Mouse (Mus musculus) ES-Bruce4 (cell line): ENCODE measurements around the gene Six4. TPM values are rescaled to one million over a fixed set of nuclear protein-coding genes. Genes with fewer than 3 reads are reported as not detected.

Source experiments
- H3K27ac ChIP-seq: 2 replicates; pipeline ENCODE4 v1.5.1; 2012; ENCODE audit warnings: low read length, inconsistent platforms; ENCODE audit not compliant: insufficient read depth
- H3K27me3 ChIP-seq: 2 replicates; pipeline ENCODE4 v1.6.1; 2012; ENCODE audit warnings: mild to moderate bottlenecking, low read length, inconsistent platforms; ENCODE audit not compliant: control insufficient read depth, poor library complexity, insufficient read depth, severe bottlenecking
- H3K36me3 ChIP-seq: 2 replicates; pipeline ENCODE4 v1.6.1; 2012; ENCODE audit warnings: inconsistent platforms, mild to moderate bottlenecking, low read length, moderate library complexity; ENCODE audit not compliant: control insufficient read depth, poor library complexity, insufficient read depth, severe bottlenecking
- H3K4me1 ChIP-seq: one replicate; pipeline ENCODE4 v1.8.1; 2011; ENCODE audit warnings: low read length; ENCODE audit not compliant: control insufficient read depth, insufficient read depth
- H3K4me3 ChIP-seq: 2 replicates; pipeline ENCODE4 v1.5.1; 2011; ENCODE audit warnings: low read depth, mild to moderate bottlenecking, low read length
- H3K9ac ChIP-seq: 2 replicates; pipeline ENCODE4 v1.6.1; 2012; ENCODE audit warnings: low read depth, mild to moderate bottlenecking, inconsistent platforms; ENCODE audit not compliant: poor library complexity, severe bottlenecking
- H3K9me3 ChIP-seq: replicated peaks from 2 replicates; pipeline ENCODE4 v1.6.1; 2012; ENCODE audit warnings: mild to moderate bottlenecking, low read length, inconsistent platforms; ENCODE audit not compliant: control insufficient read depth, poor library complexity, insufficient read depth, severe bottlenecking
- CTCF ChIP-seq: IDR thresholded peaks from one replicate; pipeline ENCODE4 v1.8.1; 2011; ENCODE audit warnings: low read depth, low read length
- EP300 ChIP-seq: IDR thresholded peaks from 2 replicates; pipeline ENCODE4 v1.6.1; 2011; ENCODE audit warnings: low read depth, low read length; ENCODE audit not compliant: insufficient read depth
- POLR2A ChIP-seq: IDR thresholded peaks from one replicate; pipeline ENCODE4 v1.8.1; 2011; ENCODE audit warnings: low read length; ENCODE audit not compliant: insufficient read depth
- polyA plus RNA-seq: library from polyadenylated mRNA; stranded (reverse); fragments of >200 nt; gene quantifications from 2 replicates; pipeline ENCODE4 v1.2.4, GENCODE M21; 2011; ENCODE audit warnings: low read depth; ENCODE audit not compliant: missing spikeins, insufficient read depth, insufficient read length

The Six4 gene
- polyA plus RNA-seq, 1 experiment: 47.0 TPM

DNA sequence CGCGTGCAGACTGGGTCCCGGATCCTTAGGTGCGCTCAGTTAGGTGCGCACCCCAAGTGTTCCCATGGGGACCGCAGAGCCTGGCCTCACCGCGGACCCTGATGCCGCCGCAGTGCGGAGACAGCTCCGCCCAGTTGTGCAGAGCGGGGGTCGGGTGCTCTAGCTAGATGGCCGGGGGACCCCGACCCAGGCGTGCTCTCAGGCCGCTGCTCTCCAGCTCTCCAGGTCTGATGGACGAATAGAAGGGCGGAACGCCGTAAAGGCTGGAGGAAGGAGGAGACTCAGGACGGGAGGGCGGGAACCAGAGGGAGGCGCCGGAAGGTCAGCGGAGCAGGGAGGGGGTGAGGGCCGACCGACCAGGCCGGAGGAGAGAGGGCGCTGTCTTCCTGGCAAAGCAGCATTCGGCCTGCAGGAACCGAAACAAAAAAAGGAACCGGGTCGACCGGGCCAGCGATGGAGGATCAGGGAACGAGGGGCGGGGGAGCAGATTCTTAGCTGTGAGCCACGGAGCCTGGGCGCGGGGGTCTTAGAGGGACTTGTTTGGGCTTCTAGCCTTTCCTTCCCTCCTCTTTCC is 59.5 kb downstream of the Six4 start, which contains the start of gene Six1:
Gene Six1 (minus strand): TSS at position 220 of the 574 bp plus-strand sequence.
- Histone ChIP-seq H3K4me1 (no peaks in the 10 kb centered on the region), H3K27me3 (peaks cover 20% of the 10 kb centered on the region), H3K27ac (0 out of 2 replicates have a peak within 1 kb of the TSS, but pooled peaks have one; percentile 34)

GRCm38 (mm10) chr12:73052651-73053591 is 60.3 kb downstream of the Six4 start:
- Histone ChIP-seq H3K4me3 (peak overlapping the region; percentile 82), H3K9me3 (no peaks in the 10 kb centered on the region), H3K36me3 (no peaks in the 10 kb centered on the region), H3K9ac (peak overlapping the region; percentile 27), H3K27ac (no peak overlapping the region), H3K27me3 (peaks cover 23% of the 10 kb centered on the region), H3K4me1 (no peaks in the 10 kb centered on the region)
- TF ChIP-seq CTCF (no peak), EP300 (no peak), POLR2A (no peak)

More for the DNA sequence above, 59.5 kb downstream of the Six4 start, which contains the start of gene Six1:
- Histone ChIP-seq H3K9ac (peak within 1 kb of the TSS; percentile 69), H3K9me3 (no peaks in the 10 kb centered on the region), H3K4me3 (peak within 1 kb of the TSS; percentile 82), H3K36me3 (no peaks in the 10 kb centered on the region)
- TF ChIP-seq EP300 (peak; percentile 60; the same call in 1 of the 2 replicates), POLR2A (no peak), CTCF (peak; percentile 61)

- Histone ChIP-seq H3K27ac (no peak overlapping the region), H3K27me3 (peaks cover 23% of the 10 kb centered on the region), H3K9ac (no peak overlapping the region), H3K36me3 (no peaks in the 10 kb centered on the region), H3K4me1 (no peaks in the 10 kb centered on the region), H3K4me3 (peak overlapping the region; percentile 82), H3K9me3 (no peaks in the 10 kb centered on the region)
- no peak for TF ChIP-seq EP300
- no peak for TF ChIP-seq POLR2A
- no peak for TF ChIP-seq CTCF
Observed at GRCm38 (mm10) chr12:73052036-73052650, 61.1 kb downstream of the Six4 start.

- Histone ChIP-seq H3K9me3 (no peaks in the 10 kb centered on the region), H3K27ac (no peak overlapping the region), H3K9ac (no peak overlapping the region), H3K4me1 (no peaks in the 10 kb centered on the region), H3K36me3 (no peaks in the 10 kb centered on the region), H3K27me3 (peaks cover 24% of the 10 kb centered on the region), H3K4me3 (no peak overlapping the region)
- TF ChIP-seq POLR2A: no peak
- TF ChIP-seq EP300: no peak
- TF ChIP-seq CTCF: no peak
Observed at GRCm38 (mm10) chr12:73050811-73051580, 62.3 kb downstream of the Six4 start.

DNA sequence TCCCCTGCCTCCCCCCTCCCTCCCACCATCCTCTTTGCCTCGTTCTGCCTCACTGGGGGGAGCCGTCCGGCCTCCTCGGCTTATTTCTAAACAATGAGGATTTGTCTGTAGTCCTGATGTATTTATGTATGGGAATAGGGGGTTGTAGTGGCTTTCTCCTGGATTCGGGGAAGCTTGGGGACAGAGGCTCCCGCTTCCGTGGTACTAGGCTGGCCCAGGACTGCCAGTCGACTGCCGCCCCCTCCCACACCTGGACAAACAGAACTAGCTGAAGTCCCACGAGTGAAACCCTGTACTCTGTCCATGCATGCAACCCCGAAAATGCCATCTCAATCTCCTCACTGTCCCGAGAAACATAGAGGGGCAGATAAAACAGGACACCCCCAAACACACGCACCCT is 63.0 kb downstream of the Six4 start:
- no peak for TF ChIP-seq POLR2A
- no peak for TF ChIP-seq CTCF
- no peak for TF ChIP-seq EP300
- no peaks in the 10 kb centered on the region for H3K9me3 ChIP-seq
- no peak overlapping the region for H3K4me3 ChIP-seq
- H3K4me1 ChIP-seq: no peaks in the 10 kb centered on the region
- H3K27me3 ChIP-seq: peaks cover 29% of the 10 kb centered on the region
- no peaks in the 10 kb centered on the region for H3K36me3 ChIP-seq
- no peak overlapping the region for H3K27ac ChIP-seq
- H3K9ac ChIP-seq: no peak overlapping the region

Other genes with a start within 250 kb of the Six4 start
- gene Six6, start 173.6 kb downstream of the Six4 start, polyA plus RNA-seq: not detected in 2 replicates
- gene 4930447C04Rik, start 172.7 kb downstream of the Six4 start, polyA plus RNA-seq: 79.1 and 91.6 TPM in 2 replicates
- gene Six1, start 59.6 kb downstream of the Six4 start, polyA plus RNA-seq: 2.9 and 3.5 TPM in 2 replicates
- 71.2 and 77.6 TPM in 2 replicates for gene Mnat1, start 10.3 kb upstream of the Six4 start, polyA plus RNA-seq
- 45.7 and 53.2 TPM in 2 replicates for gene Trmt5, start 173.3 kb upstream of the Six4 start, polyA plus RNA-seq
- gene Slc38a6, start 173.3 kb upstream of the Six4 start, polyA plus RNA-seq: 18.8 and 24.6 TPM in 2 replicates